Comparison of ENCODE assay signal across 17 mouse cellular contexts in the genomic region with DNA sequence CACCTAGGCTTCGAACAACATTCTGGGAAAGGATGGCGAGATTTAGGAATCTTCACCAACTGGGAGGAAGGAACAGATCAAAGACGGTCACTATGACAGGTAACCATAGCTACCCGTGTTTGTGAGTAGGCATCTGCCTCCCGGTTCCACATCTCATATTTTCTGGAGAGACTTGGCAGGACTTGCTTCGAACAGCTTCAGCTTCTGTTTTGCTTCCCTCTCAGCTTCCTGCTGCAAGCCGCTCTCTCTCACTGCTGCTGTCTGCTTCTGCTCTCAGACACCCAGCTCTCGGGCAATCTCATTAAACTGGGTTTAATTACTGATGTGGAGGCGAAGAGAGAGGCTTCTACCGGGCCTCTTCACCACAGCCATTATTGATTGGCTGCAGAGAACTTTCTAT.
A peak's percentile ranks its signal among the peaks of the same experiment; 100 is the strongest.
DNase-seq lines count a peak whose midpoint lies in the region; ATAC-seq lines count a peak whose summit lies in the region.
"Had no signal": no experiment of that assay in that cellular context is flagged by ENCODE, and none has a peak within 500 bp of the region (broad histone marks: within the 10 kb centered on the region; RNA-seq: fewer than 3 reads in every experiment).

No protein-coding gene starts in this region.

- DNase-seq in hindbrain, embryonic 14.5 days (ENCODE audit: low spot score): no peak
- DNase-seq in hindbrain, embryonic 10.5 days (ENCODE audit: low spot score): no peak
- peak; percentile 80 for DNase-seq in brain, adult 2 months (ENCODE audit: low read depth, low spot score)
- peak; percentile 19 to 53 for DNase-seq in frontal cortex, postnatal 36 days (ENCODE audit: low spot score in 2 of 2)
- peak; percentile 21 to 36 for DNase-seq in left cerebral cortex, postnatal 36 days (ENCODE audit: low spot score in 2 of 2)
- no peak for DNase-seq in c-Kit-positive CD71-positive TER-119-positive erythroid progenitor cells, embryonic 14.5 days (ENCODE audit: low spot score)
- DNase-seq in embryo, embryonic 10.5 days (ENCODE audit: low spot score): no peak
- no peak for DNase-seq in natural killer cell, adult 2 months (ENCODE audit: low spot score in 2 of 2)
- DNase-seq: cerebellum, adult 18-20 months; gastrocnemius, postnatal 25 days had no signal

- 63% methylated on average over 10 of the region's 10 CpGs for WGBS in hindbrain, embryonic 14.5 days
- WGBS in hindbrain, embryonic 10.5 days: 79% methylated on average over 10 of the region's 10 CpGs

- no peaks in the 10 kb centered on the region for H3K27me3 ChIP-seq in hindbrain, embryonic 14.5 days (ENCODE audit: control insufficient read depth, insufficient read depth, low read length)
- H3K27me3 ChIP-seq in hindbrain, embryonic 10.5 days (ENCODE audit: insufficient read depth, poor library complexity, severe bottlenecking): no peaks in the 10 kb centered on the region
- H3K27me3 ChIP-seq: embryonic facial prominence, embryonic 13.5 days; forebrain, embryonic 12.5 days; lung, embryonic 15.5 days; neural tube, embryonic 15.5 days had no signal

- no peak overlapping the region; the same call in 1 of the 2 replicates for H3K9ac ChIP-seq in hindbrain, embryonic 14.5 days
- H3K9ac ChIP-seq: embryonic facial prominence, embryonic 13.5 days; forebrain, embryonic 12.5 days; lung, embryonic 15.5 days; neural tube, embryonic 15.5 days had no signal

- ATAC-seq in hindbrain, embryonic 14.5 days (ENCODE audit: low FRiP score): no peak

- intact Hi-C loops in left cerebral cortex, postnatal 36 days (cut with DNase I): no loop called here

- H3K4me3 ChIP-seq in hindbrain, embryonic 14.5 days (replicated peaks; ENCODE audit: low read length): no peak overlapping the region
- H3K4me3 ChIP-seq in hindbrain, embryonic 10.5 days: no peak overlapping the region
- H3K4me3 ChIP-seq: embryonic facial prominence, embryonic 13.5 days; forebrain, embryonic 12.5 days; left cerebral cortex, adult 2 months; lung, embryonic 15.5 days; neural tube, embryonic 15.5 days had no signal

- 0 out of 2 replicates have a peak overlapping the region, but pooled peaks have one; percentile 35 for H3K27ac ChIP-seq in hindbrain, embryonic 14.5 days
- no peak overlapping the region for H3K27ac ChIP-seq in hindbrain, embryonic 10.5 days
- H3K27ac ChIP-seq: embryonic facial prominence, embryonic 13.5 days; forebrain, embryonic 12.5 days; left cerebral cortex, adult 2 months; lung, embryonic 15.5 days; neural tube, embryonic 15.5 days had no signal

- peaks cover 5% of the 10 kb centered on the region; the same call in 1 of the 2 replicates for H3K4me1 ChIP-seq in hindbrain, embryonic 14.5 days (replicated peaks; ENCODE audit: control insufficient read depth, insufficient read depth, low read length)
- no peaks in the 10 kb centered on the region for H3K4me1 ChIP-seq in hindbrain, embryonic 10.5 days (replicated peaks)
- H3K4me1 ChIP-seq: embryonic facial prominence, embryonic 13.5 days; forebrain, embryonic 12.5 days; lung, embryonic 15.5 days had no signal

- H3K4me2 ChIP-seq in hindbrain, embryonic 14.5 days (replicated peaks): no peak overlapping the region
- H3K4me2 ChIP-seq: embryonic facial prominence, embryonic 13.5 days; forebrain, embryonic 12.5 days; heart, embryonic 11.5 days; liver, embryonic 11.5 days; lung, embryonic 15.5 days; neural tube, embryonic 15.5 days had no signal

- H3K36me3 ChIP-seq in hindbrain, embryonic 14.5 days (replicated peaks; ENCODE audit: control insufficient read depth, insufficient read depth): no peaks in the 10 kb centered on the region
- H3K36me3 ChIP-seq in hindbrain, embryonic 10.5 days: no peaks in the 10 kb centered on the region
- H3K36me3 ChIP-seq: embryonic facial prominence, embryonic 13.5 days; forebrain, embryonic 12.5 days; lung, embryonic 15.5 days; neural tube, embryonic 15.5 days had no signal

- H3K9me3 ChIP-seq in hindbrain, embryonic 14.5 days (ENCODE audit: control insufficient read depth, low read length): no peaks in the 10 kb centered on the region
- no peaks in the 10 kb centered on the region for H3K9me3 ChIP-seq in hindbrain, embryonic 10.5 days
- H3K9me3 ChIP-seq: embryonic facial prominence, embryonic 13.5 days; forebrain, embryonic 12.5 days; lung, embryonic 15.5 days; neural tube, embryonic 15.5 days had no signal

Comparison
In these comparisons a context has a peak if more than half of its experiments do, and no peak if none do; other contexts are left out.
1. DNase-seq: peak in brain, adult 2 months (single experiment), frontal cortex, postnatal 36 days (2 of 2) and left cerebral cortex, postnatal 36 days (2 of 2); none in hindbrain, embryonic 14.5 days (single experiment), hindbrain, embryonic 10.5 days (single experiment), c-Kit-positive CD71-positive TER-119-positive erythroid progenitor cells, embryonic 14.5 days (single experiment), embryo, embryonic 10.5 days (single experiment) and natural killer cell, adult 2 months (0 of 2).